Mouse (Mus musculus) neutrophil, adult 5-6 weeks (primary cell): Measurements from ENCODE around the gene Sec14l4. TPM values are rescaled to one million over a fixed set of nuclear protein-coding genes. Genes with fewer than 3 reads are reported as not detected.

Experiments
- total RNA-seq: library from RNA; stranded (forward); fragments of 200-1000 nt; gene quantifications from 2 replicates; pipeline ENCODE4 v1.2.3, GENCODE M21; 2017

The Sec14l4 gene
- total RNA-seq, 1 experiment from 2014 or later: not detected

Other genes starting within 250 kb of the Sec14l4 start
- not detected in 2 replicates for gene Osbp2, start 167.6 kb upstream of the Sec14l4 start, total RNA-seq
- gene 4921536K21Rik, start 136.4 kb upstream of the Sec14l4 start, total RNA-seq: 0.25 and 0.47 TPM in 2 replicates
- 0.81 and 1.5 TPM in 2 replicates for gene Dusp18, start 136.2 kb upstream of the Sec14l4 start, total RNA-seq
- gene Slc35e4, start 116.8 kb upstream of the Sec14l4 start, total RNA-seq: 2.9 and 3.6 TPM in 2 replicates
- gene Tcn2, start 99.3 kb upstream of the Sec14l4 start, total RNA-seq: 80.5 and 82.4 TPM in 2 replicates
- 42.6 and 51.2 TPM in 2 replicates for gene Pes1, start 67.5 kb upstream of the Sec14l4 start, total RNA-seq
- gene 4930556J24Rik, start 54.7 kb upstream of the Sec14l4 start, total RNA-seq: not detected in 2 replicates
- gene Gal3st1, start 47.8 kb upstream of the Sec14l4 start, total RNA-seq: not detected in 2 replicates
- gene Sec14l3, start 33.4 kb downstream of the Sec14l4 start, total RNA-seq: not detected in 2 replicates
- 1.8 TPM in 1 of 2 replicates, not detected in the other for gene Mtfp1, start 64.0 kb downstream of the Sec14l4 start, total RNA-seq
- 0.47 TPM in 1 of 2 replicates, not detected in the other for gene Sec14l2, start 92.0 kb downstream of the Sec14l4 start, total RNA-seq
- 32.2 and 39.6 TPM in 2 replicates for gene Rnf215, start 103.7 kb downstream of the Sec14l4 start, total RNA-seq
- gene Ccdc157, start 128.8 kb downstream of the Sec14l4 start, total RNA-seq: 3.6 and 5.0 TPM in 2 replicates
- 26.0 and 26.3 TPM in 2 replicates for gene Sf3a1, start 128.9 kb downstream of the Sec14l4 start, total RNA-seq
- gene Tbc1d10a, start 155.3 kb downstream of the Sec14l4 start, total RNA-seq: 23.5 and 24.8 TPM in 2 replicates
- 1.7 and 2.2 TPM in 2 replicates for gene Castor1, start 186.8 kb downstream of the Sec14l4 start, total RNA-seq
- 95.2 and 98.0 TPM in 2 replicates for gene Osm, start 205.0 kb downstream of the Sec14l4 start, total RNA-seq
- 0.12 TPM in 1 of 2 replicates, not detected in the other for gene Lif, start 226.1 kb downstream of the Sec14l4 start, total RNA-seq